Mouse (Mus musculus) mammary gland, adult 2 months (tissue): ENCODE results near the gene Gatad1. TPM values are rescaled to one million over a fixed set of nuclear protein-coding genes. Genes with fewer than 3 reads are reported as not detected.

Experiments
- polyA plus RNA-seq: library from polyadenylated mRNA; depleted of rRNA; stranded (reverse); fragments of >200 nt; gene quantifications from 2 replicates; pipeline ENCODE4 v1.2.3, GENCODE M21; 2012; ENCODE audit warnings: low replicate concordance; rRNA removed

The Gatad1 gene
- polyA plus RNA-seq: 53.2 and 62.1 TPM in 2 replicates

DNA sequence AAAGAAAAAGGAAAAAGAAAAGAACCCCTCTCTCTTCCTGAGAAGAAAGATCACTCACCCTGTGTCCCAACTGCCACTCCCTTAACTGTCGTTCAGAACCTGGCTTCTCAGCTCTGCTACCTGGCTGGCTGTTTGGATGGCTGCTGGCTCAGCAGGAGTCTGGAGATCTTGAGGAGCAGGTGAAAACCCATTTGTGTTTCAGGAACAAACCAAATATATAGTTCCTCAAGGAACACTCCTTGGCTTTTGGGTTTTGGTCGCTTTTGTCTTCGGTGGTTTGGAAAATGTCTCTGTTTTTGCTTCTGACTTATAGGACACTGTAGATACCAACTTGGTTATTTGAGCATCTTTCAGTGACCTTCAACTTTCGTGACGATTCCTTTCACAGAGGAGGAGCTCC is at the start of gene Gatad1:
Gatad1 (minus strand) TSS at position 101 of the 400 bp plus-strand sequence.

DNA sequence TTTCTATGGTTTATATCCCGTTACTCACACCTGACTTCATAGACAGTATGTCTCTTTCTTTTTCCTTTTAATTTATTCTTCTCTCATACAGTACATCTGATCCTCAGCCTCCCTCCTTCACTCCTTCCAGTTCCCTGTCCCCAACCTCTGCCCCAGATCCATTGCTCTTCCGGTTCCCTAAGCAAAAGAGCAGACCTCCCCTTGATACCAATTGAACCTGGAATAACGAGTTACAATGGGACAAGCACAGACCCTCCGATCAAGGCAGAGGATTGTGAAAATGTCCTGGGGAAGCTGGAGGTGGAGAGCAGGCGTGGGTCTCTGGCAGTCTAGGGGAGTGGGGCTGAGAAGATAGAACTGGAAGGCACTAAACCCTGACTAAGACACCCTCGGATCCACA is 6.1 kb downstream of the Gatad1 start, which contains the start of gene Tmbim7:
Tmbim7 (plus strand) TSS at position 301 of the 400 bp plus-strand sequence.

DNA sequence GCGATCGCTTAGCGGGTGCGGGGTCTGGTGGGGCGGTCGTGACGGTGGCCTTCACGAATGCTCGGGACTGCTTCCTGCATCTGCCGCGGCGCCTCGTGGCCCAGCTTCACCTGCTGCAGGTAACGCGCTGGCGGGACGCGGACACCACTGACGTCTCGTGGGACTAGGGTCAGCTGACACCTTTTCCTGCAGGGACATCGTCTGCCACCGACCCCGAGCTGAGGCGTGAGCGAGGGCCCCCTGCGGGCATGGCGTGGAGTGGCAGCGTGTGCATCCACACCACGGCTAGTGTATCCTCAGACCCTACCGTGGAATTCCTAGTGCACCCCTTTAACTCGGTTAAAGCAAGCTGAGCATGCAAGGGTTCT is 60.6 kb downstream of the Gatad1 start, which contains the start of gene Rbm48:
Rbm48 (minus strand) TSS at position 187 of the 368 bp plus-strand sequence.

DNA sequence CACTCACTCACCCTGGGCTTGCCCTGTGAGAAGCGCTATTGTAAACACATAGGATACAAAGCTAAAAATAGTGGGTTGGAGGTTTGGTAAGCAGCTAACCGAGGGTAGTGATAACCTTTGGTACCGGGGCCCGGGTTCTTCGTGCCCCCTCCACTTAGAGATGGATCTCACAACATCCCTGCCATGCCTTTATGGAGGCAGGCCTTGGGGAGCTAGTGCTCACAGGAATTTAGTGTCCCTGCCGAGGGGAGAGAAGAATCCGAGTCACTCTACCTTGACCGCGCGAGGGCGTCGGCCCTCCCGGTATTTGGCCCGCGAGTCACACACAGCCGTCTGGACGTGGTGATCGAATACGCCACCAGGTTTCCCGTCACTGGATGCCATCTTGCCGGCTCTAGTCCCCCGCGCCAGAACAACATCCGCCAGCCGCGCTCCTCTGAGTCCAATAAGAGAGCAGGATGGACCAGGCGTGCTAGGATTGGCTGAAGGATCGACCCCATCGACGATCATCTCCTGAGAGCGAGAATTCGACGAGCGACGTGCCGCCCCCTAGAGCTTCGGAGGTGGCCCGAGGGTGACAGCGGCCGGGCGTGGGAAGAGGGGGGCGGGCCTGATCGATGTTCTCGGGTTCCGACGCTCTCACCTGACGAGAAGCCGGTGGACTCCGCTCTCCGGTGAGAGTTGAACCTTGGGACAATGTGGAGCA is 61.1 kb downstream of the Gatad1 start, which contains the start of gene Pex1:
Pex1 (plus strand) TSS at position 374 of the 706 bp plus-strand sequence.

Other genes starting within 250 kb of the Gatad1 start
- gene Fam133b, start 113.4 kb downstream of the Gatad1 start, polyA plus RNA-seq: 3.4 and 6.7 TPM in 2 replicates
- 1.6 and 2.6 TPM in 2 replicates for gene 1700109H08Rik, start 85.6 kb downstream of the Gatad1 start, polyA plus RNA-seq
- gene Pex1, start 61.1 kb downstream of the Gatad1 start, polyA plus RNA-seq: 5.7 and 9.8 TPM in 2 replicates
- gene Rbm48, start 60.6 kb downstream of the Gatad1 start, polyA plus RNA-seq: 3.0 and 6.7 TPM in 2 replicates
- gene Tmbim7, start 6.0 kb downstream of the Gatad1 start, polyA plus RNA-seq: not detected in 2 replicates
- gene Ankib1, start 145.7 kb upstream of the Gatad1 start, polyA plus RNA-seq: 5.9 and 9.3 TPM in 2 replicates
- 4.6 and 12.5 TPM in 2 replicates for gene Krit1, start 146.0 kb upstream of the Gatad1 start, polyA plus RNA-seq
- gene Lrrd1, start 188.0 kb upstream of the Gatad1 start, polyA plus RNA-seq: 0.05 and 0.06 TPM in 2 replicates
- gene Mterf1a, start 236.7 kb upstream of the Gatad1 start, polyA plus RNA-seq: 1.0 and 1.4 TPM in 2 replicates